Mouse (Mus musculus) v-Abl transformed pro-B cells (cell line): ENCODE data around the gene Hsd17b14.

Source experiments
- in situ Hi-C, 2 experiments: fragments of 400-800 bp; cut with MboI; formaldehyde crosslinking; loops; one replicate each; pipeline ENCODE4 v1.15.1; 2025; ENCODE audit not compliant: unreplicated experiment in 2 of 2

Hsd17b14 gene

GRCm38 (mm10) chr7:45554744-45555143 is at the start of gene Hsd17b14:
Gene Hsd17b14, plus strand, starts transcription at chr7:45554893.
- in situ Hi-C loops: loop anchor here (5.0 to 25.0 kb wide), 3 partner anchors 37 to 242 kb away; no protein-coding TSS in a partner anchor

DNA sequence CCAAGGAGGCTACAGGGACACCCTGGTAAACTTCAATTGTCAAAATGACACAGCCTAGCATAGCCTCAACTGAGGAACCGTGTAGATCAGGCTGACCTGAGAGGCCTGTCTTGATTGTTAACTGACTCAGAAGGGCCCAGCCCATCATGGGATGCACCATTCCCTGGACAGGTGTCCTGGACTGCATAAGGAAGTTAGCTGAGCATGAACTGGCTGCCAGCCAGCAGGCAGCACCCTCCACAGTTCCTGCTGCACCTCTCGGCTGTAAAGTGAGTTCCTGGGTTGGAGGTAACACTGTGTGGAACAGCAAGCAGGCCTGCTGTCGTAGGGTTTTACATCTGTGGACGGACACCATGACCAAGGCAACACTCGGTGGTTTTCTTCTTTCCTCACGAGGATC is 47.1 kb upstream of the Hsd17b14 start:
- in situ Hi-C loops: loop anchor here in 1 of 2 experiments (25.0 kb wide), 1 partner anchor 1330 kb away; the partner anchor contains the start of gene Ldha

- in situ Hi-C loops: loop anchor here in 1 of 2 experiments (25.0 kb wide), 1 partner anchor 1329 kb away; the partner anchor contains the start of gene Ldha
These were observed 46.1 kb upstream of the Hsd17b14 start for GRCm38 (mm10) chr7:45508561-45508960.

GRCm38 (mm10) chr7:45509181-45509882 is 45.4 kb upstream of the Hsd17b14 start:
- in situ Hi-C loops: loop anchor here in 1 of 2 experiments (25.0 kb wide), 1 partner anchor 1328 kb away; the partner anchor contains the start of gene Ldha

GRCm38 (mm10) chr7:45509912-45510787 is 44.5 kb upstream of the Hsd17b14 start, which contains the start of gene Nucb1:
Gene Nucb1, minus strand, starts transcription at chr7:45510406.
- in situ Hi-C loops: loop anchor here in 1 of 2 experiments (25.0 kb wide), 1 partner anchor 1327 kb away; the partner anchor contains the start of gene Ldha

GRCm38 (mm10) chr7:45514411-45514810 is 40.3 kb upstream of the Hsd17b14 start:
- in situ Hi-C loops: loop anchor here in 1 of 2 experiments (25.0 kb wide), 1 partner anchor 1323 kb away; the partner anchor contains the start of gene Ldha

DNA sequence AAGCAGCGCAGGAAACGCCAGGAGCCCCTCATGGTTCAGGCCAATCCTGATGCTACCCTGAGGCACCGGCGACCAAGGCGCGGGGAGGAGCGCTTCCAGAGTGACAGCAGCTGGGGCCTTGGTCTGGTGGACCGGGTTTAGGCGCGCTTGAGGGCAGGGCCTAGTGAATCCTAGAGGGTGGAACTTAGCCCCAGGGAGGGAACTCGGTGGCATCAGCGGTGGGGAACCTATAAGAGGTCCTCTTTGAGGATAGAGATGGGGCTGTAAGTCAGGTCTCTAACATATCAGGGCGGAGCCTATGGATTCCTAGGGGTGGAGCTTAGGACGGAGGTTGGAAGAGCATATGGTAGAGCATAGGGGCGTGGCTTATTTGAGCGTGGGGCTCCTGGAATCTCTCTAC is 39.3 kb upstream of the Hsd17b14 start:
- in situ Hi-C loops: loop anchor here (5.0 to 25.0 kb wide), 3 partner anchors 38 to 1322 kb away; partner anchors contain the start of gene Ldha (in 1 of the 2)

GRCm38 (mm10) chr7:45516846-45517245 is 37.8 kb upstream of the Hsd17b14 start:
- in situ Hi-C loops: loop anchor here (5.0 to 25.0 kb wide), 3 partner anchors 40 to 1320 kb away; partner anchors contain the start of gene Ldha (in 1 of the 2)

- in situ Hi-C loops: loop anchor here (5.0 to 25.0 kb wide), 3 partner anchors 39 to 1319 kb away; partner anchors contain the start of gene Ldha (in 1 of the 2)
These were observed 36.1 kb upstream of the Hsd17b14 start for GRCm38 (mm10) chr7:45518618-45519017.

DNA sequence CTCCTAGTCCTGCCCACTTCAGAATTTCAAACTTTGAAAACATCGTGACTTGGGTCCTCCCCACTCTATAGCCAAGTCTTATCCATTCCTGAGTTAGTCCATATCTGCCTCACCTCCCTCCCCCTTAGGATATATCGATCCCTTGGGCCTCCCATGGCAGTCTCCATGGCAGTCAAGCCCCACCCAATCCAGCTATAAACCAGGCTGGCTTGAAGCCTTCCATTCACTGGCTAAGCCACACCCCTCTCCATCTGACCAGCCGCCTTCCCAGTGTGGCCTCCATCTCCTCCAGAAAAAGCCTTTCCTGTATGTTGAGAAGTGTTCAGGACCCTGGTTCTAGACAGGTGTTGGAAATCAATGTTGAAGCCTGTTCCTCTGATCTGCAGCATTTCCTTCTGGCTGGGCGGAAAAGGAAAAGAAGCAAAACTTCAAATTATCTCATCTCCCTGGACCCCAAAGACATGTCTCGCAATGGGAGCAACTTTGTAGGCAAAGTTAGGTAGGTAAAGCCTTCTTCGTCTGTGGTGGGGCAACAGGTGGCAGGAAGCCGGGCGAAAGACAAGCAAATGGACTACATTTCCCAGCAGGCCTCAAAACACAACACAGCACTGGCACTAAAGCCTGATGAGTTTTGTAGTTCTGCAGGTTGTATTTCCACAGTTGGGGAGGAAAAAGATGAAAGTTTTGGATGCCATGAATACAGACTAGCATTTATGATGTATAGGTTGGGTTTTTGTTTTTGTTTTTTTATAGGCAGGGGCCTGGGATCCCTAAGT is 35.2 kb upstream of the Hsd17b14 start:
- in situ Hi-C loops: loop anchor here (5.0 to 25.0 kb wide), 3 partner anchors 38 to 1318 kb away; partner anchors contain the start of gene Ldha (in 1 of the 2)

- in situ Hi-C loops: loop anchor here in 1 of 2 experiments (25.0 kb wide), 1 partner anchor 1317 kb away; the partner anchor contains the start of gene Ldha
These were observed 34.1 kb upstream of the Hsd17b14 start for GRCm38 (mm10) chr7:45520605-45521004.

GRCm38 (mm10) chr7:45521728-45522184 is 32.9 kb upstream of the Hsd17b14 start:
- in situ Hi-C loops: loop anchor here in 1 of 2 experiments (25.0 kb wide), 1 partner anchor 1316 kb away; the partner anchor contains the start of gene Ldha

DNA sequence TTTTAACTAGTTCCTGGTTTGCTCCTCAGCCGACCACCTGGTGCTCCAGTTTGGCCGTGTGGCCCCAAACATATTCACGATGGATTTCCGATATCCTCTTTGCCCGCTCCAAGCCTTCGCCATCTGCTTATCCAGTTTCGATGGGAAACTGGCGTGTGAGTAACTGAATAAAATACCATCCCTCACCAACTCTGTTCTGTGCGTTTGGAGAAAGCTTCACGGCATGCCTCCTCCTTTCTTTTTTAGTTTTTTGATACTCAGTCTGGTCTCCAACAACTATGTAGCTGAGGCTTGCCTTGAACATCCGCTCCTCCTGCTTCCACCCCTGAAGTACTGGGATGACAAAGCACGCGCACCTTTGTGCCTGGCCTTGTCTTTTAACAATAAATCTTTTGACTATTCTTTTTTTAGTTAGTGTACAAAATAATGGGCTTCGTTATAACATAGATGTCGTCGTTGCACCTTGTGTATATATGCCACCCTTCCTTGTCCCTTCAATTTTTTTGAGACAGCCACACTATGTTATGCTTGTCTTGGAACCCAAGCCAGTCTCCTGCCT is 32.4 kb upstream of the Hsd17b14 start:
- in situ Hi-C loops: loop anchor here in 1 of 2 experiments (25.0 kb wide), 1 partner anchor 1315 kb away; the partner anchor contains the start of gene Ldha

DNA sequence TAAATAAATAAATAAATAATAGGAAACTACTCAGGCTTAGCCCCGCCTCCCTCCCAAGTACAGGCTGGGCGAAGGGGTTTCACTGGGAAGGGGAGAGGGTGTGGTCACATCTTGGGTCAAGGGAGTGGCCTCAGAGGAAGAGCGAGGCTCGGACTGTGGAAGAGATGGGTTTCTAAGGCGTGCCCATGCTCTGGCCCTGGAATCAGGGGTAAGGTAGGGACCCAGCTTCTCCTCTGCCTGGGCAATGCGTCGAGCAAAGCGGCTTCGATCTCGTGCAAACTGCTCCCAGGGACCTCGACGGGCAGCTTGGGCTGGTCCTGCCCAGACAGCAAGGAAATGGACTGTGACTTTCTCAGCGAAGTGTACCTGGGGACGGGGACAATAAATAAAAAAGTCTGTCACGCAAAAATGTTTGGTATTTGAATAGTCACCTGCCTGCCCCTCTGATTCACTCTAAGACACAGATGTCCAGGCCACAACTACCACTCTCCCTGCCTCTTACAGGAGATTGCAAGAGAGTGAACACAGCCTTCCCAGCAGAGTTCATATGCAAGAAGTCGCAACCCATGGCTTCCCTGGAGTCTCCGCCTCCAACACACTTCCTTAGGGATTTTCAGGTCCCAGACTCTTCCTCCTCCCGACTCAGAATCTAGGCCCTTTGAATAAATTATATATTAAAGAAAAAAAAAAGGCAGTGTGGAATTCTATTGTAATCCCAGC is 31.6 kb upstream of the Hsd17b14 start:
- in situ Hi-C loops: loop anchor here in 1 of 2 experiments (25.0 kb wide), 1 partner anchor 1314 kb away; the partner anchor contains the start of gene Ldha

- in situ Hi-C loops: loop anchor here in 1 of 2 experiments (25.0 kb wide), 1 partner anchor 1314 kb away; the partner anchor contains the start of gene Ldha
These were observed 31.0 kb upstream of the Hsd17b14 start for GRCm38 (mm10) chr7:45523678-45524170.

DNA sequence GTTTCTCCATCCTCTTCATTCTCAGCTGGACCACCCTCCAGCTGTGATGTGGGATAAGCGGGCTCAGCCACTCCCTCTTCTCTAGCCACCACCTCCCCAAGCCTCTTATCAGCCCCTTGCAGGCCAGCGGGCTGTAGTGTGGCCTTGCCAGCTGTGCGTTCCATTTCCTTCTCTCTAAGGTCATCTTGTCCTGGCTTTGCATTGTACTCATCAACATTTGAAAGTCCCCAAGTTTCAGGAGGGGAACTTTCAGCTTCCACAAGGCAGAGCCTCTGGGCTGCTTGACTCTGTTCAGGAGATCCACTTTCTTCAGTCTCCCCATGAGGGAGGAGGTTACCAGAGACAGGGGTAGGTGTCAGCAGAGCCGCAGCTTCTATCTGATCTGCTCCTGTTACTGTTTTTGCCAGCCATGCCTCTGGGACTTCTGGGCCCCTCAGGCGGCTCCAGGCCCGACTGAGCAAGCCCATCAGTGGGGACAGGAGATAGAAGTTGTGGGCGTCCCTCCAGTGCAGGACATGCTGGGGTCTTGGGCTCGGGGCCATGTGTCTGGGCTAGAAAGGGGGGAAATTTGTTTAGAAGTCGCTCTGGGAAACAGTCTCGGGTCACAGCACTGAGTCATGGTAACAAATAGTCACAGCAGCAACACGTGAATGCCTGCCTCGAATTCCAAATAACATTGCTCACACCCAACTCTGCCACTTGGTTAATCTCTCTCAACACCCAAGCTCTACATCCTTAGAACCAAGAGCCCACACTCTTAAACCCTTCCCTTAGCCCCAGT is 29.7 kb upstream of the Hsd17b14 start:
- in situ Hi-C loops: loop anchor here in 1 of 2 experiments (5.0 to 25.0 kb wide), 2 partner anchors 48 to 1312 kb away; partner anchors contain the start of gene Ldha
